Mouse (Mus musculus): ENCODE measurements at regions not wholly inside any gene's neighbourhood (a gene's known extent, or its start where the extent isn't known, plus 50 kb on each side); places are given as distances from the start of the nearest gene placed in this dataset.

DNA sequence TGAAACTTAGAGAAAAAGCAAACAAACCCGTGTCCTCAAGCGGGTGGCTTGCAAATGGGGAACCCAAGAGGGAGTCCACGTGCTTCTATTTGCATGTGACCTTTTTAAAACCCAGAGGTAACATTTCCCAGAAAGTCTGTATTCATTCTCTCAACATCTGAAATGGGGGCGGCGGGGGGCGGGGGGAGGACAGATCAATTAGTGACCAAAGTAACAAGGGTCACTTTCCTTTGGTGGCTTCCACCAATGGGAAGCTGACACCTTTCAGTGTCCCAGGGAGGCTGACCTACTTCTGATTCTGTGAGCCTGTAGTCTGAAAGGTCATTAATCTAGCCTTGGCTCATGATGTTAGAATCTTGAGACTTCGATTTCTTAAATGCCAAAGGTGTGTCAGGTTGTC is 236.0 kb downstream of the Gm11011 start:
- no peak for DNase-seq (ENCODE audit: low spot score)

DNA sequence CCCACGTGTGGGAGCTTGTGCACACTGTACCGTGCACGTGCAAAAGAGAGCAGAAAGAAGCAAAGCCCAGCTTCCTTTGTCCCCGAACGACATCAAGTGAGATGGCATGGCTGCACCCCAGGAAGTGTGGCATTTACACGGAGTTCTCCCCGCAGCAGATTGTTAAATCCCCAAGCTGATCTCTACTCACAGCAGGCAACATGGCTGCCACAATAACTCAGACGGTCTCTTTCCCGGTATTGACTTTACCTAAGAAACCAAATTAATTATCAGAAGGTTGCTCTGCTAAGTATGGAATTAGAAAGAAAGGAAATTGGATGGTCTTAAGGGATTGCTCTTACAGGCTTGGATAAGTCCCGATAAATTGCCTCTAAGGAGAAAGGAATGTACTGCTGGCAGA is 241.4 kb downstream of the Gm11011 start:
- DNase-seq (ENCODE audit: low spot score), result no peak

DNA sequence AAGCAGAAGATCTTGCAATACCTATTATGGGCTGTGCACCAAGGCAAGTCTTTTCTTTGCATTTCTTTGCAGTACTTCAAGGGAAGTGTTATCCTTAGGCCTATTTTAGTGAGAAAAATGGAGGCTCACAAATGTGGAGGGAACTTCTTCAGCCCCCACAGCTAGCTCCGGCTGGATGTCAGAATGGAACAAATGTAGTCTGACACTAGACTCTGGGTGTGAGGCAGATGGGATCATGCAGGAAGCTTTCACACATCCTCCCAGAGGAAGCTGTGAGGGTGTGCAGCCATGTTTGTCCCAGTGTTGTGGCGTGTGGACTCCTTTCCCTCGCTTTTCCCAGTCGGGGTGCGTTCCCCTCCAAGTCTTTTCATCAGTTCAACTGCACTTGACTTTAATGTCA is 268.0 kb downstream of the Gm11011 start:
- DNase-seq (ENCODE audit: low spot score), result no peak

DNA sequence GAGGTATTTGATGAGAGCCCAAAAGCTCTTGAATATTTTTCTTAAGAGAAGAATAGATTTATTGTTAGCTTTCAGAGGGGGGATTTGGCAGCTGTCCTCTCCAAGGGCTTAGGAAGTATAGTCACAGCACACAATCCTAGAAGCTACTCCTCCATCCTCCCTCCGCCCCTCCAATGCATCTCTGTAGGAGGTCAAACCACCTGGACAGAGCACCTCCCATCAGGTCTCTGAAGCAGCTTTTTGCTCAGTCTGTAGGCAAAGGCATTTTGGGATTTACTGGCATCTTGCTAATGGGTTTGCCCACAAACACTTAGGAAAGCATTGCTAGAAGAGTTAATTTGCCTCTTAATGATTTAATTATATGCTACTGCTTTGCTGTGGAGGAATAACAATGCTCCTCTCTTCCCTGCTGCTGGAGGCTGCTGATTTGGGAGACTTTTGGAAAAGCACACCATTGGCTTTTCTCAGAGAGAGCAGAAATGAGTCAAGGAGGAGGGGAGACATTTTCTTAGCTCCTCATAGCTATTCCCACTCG is 273.1 kb downstream of the Gm11011 start:
- DNase-seq (ENCODE audit: low spot score), result no peak

DNA sequence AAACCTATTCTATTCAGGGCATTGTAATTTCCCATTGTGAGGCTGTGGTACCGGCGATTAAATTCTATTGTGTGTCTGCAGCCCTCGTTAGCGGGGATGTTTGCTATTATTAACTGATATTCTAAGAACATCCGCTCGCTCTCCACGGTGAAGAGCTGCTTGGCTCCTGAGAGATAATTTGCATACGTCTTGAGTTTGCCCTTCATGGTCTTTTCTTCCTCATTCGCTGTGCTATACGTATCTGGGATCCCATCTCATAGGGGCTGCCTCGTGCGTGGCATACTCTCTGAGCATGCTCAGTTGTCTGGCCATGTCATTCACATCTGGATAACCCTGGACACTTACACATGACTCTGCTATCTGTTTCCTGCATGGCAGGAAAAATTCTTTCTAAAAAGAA is 275.7 kb downstream of the Gm11011 start:
- no peak for DNase-seq (ENCODE audit: low spot score)

DNA sequence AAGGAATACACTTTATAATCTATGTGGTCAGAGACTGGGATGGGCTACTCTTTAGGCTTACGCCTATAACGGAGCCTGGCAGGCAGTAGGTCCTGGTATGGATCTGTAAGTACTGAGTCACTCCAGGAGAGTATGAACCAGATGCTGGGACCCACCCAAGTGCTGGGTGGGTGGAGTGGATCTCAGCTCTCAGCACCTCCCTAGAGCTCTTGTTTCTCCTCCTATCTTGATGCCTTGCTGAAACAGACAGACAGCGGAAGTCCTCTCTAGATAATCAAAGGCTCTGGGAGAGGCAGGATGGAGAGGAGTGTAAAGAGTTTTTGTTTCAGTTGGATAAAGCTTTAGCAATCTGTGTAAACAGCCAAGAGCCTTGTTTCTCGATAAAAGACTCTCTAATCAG is 276.2 kb downstream of the Gm11011 start:
- DNase-seq (ENCODE audit: low spot score), result no peak

DNA sequence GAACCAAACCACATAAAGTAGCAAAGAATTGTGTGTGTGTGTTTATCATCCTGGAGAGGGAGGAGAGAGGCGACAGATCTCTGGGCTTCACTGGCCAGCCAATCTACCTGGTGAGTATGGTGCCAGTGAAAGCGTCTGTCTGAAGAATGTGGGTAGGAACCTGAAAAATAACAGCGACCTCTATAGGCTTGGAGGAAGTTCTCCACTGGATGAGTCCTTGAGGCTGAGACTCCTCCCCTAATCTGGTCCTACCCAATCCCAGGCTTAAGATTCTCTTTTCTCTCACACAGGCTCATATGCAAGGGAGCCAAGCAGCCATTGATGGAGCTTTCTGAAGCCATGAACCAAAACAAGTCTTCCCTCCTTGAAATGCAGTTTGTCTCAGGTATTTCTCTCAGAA is 283.2 kb downstream of the Gm11011 start:
- DNase-seq (ENCODE audit: low spot score), result no peak

DNA sequence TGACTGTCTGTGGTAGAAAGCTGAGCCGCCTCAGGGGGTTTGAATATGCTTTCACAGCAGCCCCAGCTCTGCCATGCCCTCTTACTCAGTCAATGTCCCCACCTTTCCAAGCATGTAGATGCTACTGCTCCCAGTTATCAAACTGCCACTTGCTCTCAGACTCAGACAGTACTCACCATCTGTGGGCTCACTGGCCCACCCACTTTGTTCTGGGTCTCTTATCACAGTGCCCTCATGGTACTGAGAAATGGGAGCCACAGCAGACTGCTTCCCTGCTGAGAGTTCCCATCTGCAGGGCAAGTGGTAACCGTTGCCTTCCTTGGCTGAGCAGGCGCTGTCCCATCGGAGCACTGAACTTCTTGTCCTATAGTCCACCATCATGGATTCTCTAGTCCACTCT is 286.6 kb downstream of the Gm11011 start:
- no peak for DNase-seq (ENCODE audit: low spot score)

DNA sequence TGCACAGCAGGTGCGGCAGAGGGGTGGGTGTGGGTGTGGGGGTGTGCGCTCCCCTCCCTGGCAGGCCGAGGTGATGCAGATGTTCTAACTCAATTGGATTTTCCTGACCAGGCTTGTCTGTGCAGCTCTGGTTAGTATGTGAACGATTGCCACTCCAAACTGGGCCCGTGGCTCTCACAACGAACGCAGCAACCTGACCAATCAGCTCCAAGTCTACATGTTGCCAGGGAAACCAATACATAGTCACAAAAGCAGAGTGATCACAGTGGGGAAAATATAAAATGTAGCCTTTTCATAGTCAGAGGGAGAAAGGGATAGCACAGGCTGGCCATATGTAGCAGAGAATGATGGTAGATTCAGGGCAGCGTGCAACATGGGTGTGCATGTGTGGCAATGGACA is 287.1 kb downstream of the Gm11011 start:
- no peak for DNase-seq (ENCODE audit: low spot score)

DNA sequence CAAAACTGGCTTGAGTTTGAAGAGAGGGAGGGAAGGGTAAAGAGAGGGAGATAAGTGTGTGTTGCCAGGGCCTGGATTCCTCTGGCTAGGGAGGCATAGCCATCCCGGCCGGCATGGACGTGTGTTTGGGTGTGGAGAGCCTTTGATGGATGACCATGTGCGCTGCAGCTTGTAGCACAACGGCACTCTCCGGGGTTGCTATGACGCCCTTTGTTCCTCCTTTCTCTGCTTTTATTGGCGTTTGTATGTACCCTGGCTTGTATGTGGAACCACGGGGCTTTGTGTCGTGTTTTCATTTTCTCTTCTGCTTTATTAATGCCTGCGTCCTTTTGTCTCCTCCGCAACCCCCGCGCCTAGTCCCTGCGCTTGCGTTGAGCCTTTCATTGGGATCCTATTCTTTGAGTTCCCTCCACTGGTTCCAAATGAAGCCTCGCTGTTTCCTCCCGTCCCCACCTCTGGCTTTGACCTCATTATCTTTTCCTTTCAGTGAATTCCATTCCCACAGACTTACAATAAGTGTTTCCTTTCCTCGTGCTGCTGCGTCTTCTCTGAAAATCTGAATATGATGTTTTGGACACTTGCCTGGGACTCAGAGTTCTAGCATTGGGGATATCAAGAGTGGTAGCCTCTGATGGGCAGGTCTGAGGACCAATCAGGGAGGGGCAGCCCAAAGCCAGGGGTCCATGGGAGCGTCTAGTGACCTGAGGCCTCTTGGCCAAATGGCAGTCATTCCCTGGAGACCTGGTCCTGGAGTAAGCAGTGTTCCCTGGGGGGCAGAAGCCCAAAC is 289.5 kb downstream of the Gm11011 start:
- DNase-seq (ENCODE audit: low spot score), result peak; percentile 28

DNA sequence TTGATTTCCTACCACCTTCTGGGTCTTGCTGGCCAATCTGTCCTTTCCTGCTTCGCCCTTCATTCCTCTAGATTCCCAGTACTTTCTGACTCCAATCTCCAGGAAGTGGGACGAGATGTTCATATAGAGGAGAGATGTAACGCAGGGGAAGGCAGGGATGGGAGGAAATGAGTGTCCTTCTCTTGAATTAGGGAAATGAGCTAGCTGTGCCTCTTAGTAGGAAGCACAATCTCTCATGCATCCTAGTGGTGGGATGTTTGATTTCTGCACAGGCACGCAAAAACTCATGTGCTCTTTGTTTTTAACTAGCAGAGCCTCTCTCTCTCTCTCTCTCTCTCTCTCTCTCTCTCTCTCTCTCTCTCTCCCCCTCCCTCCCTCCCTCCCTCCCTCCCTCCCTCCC is 290.3 kb downstream of the Gm11011 start:
- DNase-seq (ENCODE audit: low spot score), result no peak

DNA sequence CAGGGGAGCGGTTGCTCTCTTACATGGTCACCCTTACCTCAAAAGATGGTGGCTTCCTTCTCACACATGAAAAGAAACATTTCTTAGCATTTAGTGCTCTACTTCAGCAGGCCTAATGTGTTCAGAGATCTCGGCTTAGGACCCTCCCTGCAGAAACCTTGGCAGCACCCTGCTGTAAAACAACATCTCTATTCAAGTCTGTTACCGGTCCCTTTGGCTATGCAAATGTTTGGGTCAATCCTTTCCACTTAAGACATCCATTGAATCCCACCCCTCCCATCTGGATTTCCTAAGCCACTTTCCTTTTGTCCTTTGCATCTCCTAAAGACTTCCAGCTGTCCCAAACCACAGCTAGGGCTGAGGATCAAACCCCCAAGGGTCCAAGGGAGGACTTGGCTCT is 294.2 kb downstream of the Gm11011 start:
- no peak for DNase-seq (ENCODE audit: low spot score)

DNA sequence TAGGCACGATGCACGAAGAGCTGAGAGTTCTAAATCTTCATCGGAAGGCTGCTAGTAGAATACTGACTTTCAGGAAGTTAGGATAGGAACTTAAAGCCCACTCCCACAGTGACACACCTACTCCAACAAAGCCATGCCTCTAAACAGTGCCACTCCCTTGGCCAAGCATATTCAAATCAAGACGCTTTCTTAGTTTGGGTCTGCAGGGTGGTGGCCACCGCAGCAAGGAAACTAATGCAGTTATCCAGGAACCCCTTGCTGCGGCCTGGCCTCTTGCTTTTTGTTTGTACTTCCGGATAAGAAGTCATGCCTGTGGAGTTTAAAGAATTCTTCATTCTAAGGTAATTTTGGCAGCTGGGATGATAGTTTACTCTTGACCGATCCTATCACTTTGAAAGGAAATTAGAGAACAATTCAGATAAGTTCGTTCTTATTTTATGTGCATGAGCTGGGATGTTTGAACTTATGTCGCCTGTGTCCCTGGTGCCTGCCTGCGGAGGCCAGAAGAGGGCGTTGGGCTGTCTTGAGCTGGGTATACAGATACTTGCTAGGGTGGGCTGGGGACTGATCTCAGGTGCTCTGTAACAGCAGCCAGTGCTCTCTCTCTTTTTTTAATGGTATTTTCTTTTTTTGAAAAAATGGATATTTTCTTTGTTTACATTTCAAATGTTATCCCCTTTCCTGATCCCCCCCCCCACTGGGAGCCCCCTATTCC is 298.5 kb downstream of the Gm11011 start:
- no peak for DNase-seq (ENCODE audit: low spot score)

DNA sequence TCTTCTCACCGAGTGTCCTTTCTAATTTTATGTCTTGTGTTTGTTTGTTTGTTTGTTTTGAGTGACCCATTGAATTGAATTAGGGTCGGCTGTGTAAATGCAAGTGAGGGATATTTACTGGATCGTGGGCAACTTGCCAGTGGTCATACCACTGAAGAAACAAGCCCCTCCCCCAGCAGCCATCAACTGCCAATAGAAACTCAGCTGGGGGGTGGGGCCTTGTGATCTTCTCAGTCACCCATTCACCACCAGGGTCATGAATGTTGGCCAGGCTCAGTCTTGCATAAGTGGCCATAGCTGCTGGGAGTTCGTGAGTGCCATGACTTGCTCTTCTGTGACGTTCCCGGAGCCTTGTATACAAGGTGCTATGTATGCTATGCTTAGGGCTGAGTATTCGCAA is 300.8 kb downstream of the Gm11011 start:
- no peak for DNase-seq (ENCODE audit: low spot score)

DNA sequence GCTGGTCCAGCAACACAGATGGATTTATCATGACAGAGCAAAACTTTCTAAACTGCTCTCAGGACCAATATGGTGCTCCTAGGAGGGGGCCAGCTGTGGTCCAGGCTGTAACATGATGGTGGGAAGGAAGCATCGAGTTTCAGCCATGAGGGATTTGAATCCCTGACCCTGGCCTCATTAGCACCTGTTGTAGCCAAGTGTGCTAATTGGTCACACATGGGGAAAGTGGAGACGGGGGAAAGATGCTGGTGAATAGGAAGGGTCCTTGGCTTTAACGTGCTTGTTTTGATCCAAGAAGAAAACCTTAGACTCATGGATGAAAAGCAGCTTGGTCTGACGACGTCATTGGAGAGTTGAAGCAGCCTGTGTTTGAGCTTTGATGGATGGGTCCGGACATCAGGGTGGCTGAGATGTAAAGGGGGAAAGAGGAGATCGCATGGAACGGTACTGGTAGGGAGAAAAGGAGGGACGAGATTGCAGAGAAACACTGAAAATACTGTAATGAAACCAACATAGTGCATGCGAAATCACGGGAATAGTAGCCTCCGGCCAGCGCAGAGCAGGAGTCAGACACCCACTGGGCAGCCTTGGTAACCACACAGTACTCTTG is 304.9 kb downstream of the Gm11011 start:
- DNase-seq (ENCODE audit: low spot score), result no peak

DNA sequence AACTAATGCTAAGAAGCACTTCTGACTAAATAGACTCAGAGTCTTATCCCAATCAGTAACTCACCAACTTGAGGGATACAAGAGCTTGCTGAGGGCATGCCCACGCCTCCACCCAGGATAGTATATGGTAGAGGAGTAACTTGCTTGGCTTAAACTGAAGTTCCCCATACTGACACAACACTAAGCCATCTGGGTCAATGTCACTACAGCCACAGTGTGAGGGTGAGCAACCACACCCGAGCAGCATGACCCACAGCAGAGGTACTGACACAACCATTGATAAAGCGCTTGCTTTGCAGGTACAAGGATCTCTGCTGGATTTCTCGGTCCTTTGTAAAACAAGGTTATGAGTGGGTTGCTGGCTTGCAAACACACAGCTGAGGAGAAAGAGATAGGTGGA is 312.2 kb downstream of the Gm11011 start:
- no peak for DNase-seq (ENCODE audit: low spot score)

DNA sequence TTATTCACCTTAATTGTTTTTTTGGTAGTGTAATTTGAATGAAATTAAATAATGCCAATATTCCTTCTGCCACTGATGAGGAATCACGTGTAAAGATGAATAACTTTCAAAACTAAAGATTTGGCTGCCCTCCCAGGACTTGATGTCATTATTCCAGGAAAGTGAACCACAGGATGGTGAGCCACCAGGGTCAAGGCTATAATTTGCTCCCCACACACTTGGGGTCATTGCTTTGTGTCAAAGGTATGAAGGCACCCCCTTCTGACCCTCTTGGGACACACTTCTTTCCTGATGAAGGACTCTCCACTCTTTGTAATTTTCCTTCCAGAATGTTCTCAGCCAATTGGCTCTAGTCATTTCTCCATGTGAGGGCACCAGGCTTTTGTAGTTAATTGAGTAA is 313.4 kb downstream of the Gm11011 start:
- no peak for DNase-seq (ENCODE audit: low spot score)

DNA sequence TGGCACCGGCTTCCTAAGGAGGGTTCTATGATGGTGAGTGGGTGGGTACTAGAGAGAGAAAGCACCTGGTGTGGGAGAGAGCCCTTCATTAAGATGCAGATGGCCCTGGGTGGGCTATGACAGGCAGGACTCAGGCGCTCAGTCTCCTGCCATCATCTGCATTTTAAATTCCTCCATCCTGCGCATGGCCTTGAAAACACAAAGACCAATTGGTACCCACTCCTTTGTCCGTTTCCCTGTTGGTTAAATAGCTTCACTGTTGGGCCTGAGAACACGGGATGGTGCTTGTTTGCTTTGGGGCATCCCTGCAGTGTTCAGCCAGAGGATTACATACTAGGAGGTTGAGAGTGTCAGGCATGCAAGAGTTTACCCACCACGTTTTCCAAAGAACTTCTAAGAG is 314.9 kb downstream of the Gm11011 start:
- no peak for DNase-seq (ENCODE audit: low spot score)

DNA sequence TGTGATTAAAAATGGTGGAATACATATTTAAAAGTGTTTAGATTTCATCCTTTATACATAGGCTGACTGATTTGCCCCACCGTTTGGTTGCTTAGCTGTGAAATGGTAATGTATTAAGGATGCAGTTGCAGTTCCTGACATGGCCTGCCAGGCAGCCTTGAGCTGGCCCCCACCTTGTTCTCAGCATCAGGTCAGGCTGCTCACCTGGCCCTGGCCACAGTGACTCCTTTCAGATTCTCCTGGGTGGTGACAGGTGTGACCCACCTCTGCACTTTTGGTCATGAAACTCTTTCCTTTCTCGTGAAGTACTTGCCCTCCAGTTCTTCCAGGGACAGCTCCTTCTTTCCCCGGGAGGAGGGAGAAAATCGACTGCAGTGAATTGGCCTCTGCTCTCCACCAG is 315.5 kb downstream of the Gm11011 start:
- no peak for DNase-seq (ENCODE audit: low spot score)

DNA sequence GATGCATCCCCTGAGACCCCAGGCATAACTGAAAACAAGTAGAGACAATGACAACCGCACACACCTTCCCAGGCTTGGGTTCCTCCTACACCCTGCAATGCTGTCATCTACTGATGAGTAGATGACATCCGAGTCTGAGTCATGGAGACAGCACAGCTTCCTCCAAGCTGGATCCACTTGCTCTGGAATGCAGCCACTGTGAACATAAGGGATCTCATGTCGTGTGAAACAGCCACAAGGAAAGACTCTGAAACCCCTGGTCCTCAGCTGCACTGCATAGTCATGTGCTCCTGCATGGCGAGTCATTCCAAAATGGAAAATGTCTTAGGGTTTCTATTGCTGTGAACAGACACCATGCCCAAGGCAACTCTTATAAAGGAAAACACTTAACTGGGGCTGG is 305.2 kb upstream of the Zfp64 start:
- DNase-seq (ENCODE audit: low spot score), result no peak

DNA sequence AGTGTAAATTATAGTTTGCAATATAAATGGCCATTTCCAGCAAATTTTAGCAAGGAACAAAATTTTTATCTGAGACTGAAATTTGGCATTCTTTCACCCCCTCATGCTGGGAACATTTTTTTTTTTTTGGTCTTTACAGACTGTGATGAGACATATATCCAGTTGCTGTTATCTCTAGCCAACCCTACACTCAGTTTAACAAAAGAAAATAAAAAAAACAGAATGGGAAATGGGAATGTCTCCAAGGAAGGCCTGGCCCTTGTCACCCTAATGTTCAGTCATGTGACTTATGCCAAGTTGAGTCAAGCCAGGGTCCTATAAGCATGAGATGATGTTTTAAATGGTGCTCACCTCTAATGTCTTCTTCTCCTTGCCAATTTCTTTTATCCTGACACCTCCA is 289.2 kb upstream of the Zfp64 start:
- DNase-seq (ENCODE audit: low spot score), result no peak

DNA sequence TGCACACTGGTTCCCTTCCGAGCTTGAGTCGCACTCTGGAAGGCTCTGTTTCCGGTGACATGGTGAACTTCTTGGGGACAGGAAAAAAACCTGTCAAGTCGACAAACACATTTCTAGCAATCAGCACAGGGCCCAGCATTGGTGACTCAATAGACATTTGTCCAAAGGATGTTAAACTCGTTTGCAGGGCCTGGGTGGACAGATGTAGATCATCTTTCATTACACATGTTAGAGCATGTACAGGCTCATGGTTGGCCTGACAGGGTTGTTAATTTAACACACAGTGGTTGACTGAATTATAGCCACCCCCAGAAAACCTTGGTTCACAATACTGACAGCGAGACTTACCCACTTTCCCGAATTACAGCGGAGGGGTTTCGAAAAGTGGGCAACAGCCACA is 288.6 kb upstream of the Zfp64 start:
- no peak for DNase-seq (ENCODE audit: low spot score)

DNA sequence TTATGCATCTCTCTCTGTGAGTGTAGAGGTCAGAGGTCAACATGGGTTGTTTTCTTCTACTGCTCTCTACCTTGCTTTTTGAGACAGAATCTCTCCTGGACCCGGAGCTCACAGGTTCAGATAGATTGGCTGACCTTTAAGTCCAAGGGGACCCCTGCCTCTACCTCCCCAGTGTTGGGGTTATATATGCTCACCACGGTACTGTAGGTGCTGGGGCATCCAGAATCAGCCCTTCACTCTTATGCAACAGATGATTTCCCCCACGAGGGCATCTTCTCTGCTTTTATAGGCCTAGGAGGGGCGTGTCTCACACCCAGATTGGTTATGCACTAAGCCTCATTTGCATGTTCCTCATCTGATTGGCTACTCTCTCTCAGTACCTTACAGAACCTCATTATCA is 282.5 kb upstream of the Zfp64 start:
- no peak for DNase-seq (ENCODE audit: low spot score)
